12 mouse cellular contexts compared by ENCODE assay signal in the genomic region with DNA sequence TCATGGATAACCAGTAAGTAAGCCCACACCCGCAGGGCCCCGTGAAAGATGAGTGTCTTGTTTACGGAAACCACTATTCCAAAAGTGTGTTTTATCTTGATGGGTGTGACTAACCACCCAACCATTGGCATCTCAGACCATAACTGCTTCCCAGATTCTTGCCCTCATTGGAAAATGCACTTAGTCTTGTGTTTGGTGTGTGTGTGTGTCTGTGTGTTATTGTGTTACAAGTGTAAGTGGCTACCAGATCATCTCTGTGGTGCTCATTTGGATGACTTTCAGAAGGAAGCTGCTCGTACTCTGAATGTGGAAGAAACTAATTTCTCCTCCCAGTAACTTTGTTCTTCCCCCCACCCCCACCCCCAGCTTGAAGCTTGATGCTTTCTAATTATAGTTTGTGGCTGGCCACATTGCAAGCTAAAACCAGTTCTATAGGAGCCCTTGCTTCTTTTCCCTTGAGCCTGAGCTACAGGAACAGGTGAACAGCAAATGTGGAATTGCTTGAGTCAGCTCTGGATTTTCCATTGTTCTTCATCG. TPM values are rescaled to one million over a fixed set of nuclear protein-coding genes. Genes with fewer than 3 reads are reported as not detected.
DNase-seq lines count a peak whose midpoint lies in the region; ATAC-seq and TF ChIP-seq lines count a peak whose summit lies in the region.
"Had no signal": no experiment of that assay in that cellular context is flagged by ENCODE, and none has a peak within 500 bp of the region (broad histone marks: within the 10 kb centered on the region; RNA-seq: fewer than 3 reads in every experiment).

No protein-coding gene starts in this region.

- H3K27ac ChIP-seq in heart, embryonic 10.5 days, result peak overlapping the region; percentile 83
- H3K27ac ChIP-seq in MEL (ENCODE audit: control insufficient read depth, low read depth, low read length), result no peak overlapping the region
- H3K27ac ChIP-seq in heart, embryonic 16.5 days (ENCODE audit: low read length), result peak overlapping the region; percentile 82
- peak overlapping the region; percentile 46 for H3K27ac ChIP-seq in macrophage
- H3K27ac ChIP-seq: hindbrain, embryonic 15.5 days; lung, embryonic 15.5 days had no signal

- no peak for TF ChIP-seq RAD21 in MEL (IDR thresholded peaks at IDR 0.05; ENCODE audit: low read depth, low read length)

- TF ChIP-seq EP300 in MEL (IDR thresholded peaks at IDR 0.05; ENCODE audit: low read depth in 1 of 2, low read length in 2 of 2), result no peak

- no peak overlapping the region for H3K9ac ChIP-seq in MEL (ENCODE audit: control insufficient read depth, low read depth, low read length, poor library complexity, severe bottlenecking)
- 0 out of 2 replicates have a peak overlapping the region, but pooled peaks have one; percentile 14 for H3K9ac ChIP-seq in heart, embryonic 16.5 days (ENCODE audit: low read length)
- H3K9ac ChIP-seq: hindbrain, embryonic 15.5 days; lung, embryonic 15.5 days had no signal

- DNase-seq in heart, embryonic 10.5 days (ENCODE audit: low spot score), result peak; percentile 73
- no peak for DNase-seq in heart, postnatal 4 days
- no peak for DNase-seq in MEL (ENCODE audit: low read depth, low spot score)
- DNase-seq in layer of hippocampus, adult 9-11 months, result no peak
- DNase-seq in right cerebral cortex, adult 18-20 months, result no peak
- DNase-seq in testis, postnatal 14 days (ENCODE audit: low spot score), result no peak
- DNase-seq: adrenal gland, adult 8-10 months; cerebellum, adult 9-10 months had no signal

- H3K4me1 ChIP-seq in heart, embryonic 10.5 days, result peaks cover 47% of the 10 kb centered on the region
- H3K4me1 ChIP-seq in MEL (ENCODE audit: control insufficient read depth in 1 of 2, insufficient read depth in 2 of 2, low read length in 2 of 2), result peaks cover 14 to 25% of the 10 kb centered on the region in 2 experiments
- H3K4me1 ChIP-seq in heart, embryonic 16.5 days (ENCODE audit: control insufficient read depth, insufficient read depth, low read length), result peaks cover 48% of the 10 kb centered on the region

- H3K9me3 ChIP-seq in heart, embryonic 10.5 days, result no peaks in the 10 kb centered on the region
- no peaks in the 10 kb centered on the region for H3K9me3 ChIP-seq in MEL (replicated peaks; ENCODE audit: insufficient read depth, low read length)
- no peaks in the 10 kb centered on the region for H3K9me3 ChIP-seq in heart, embryonic 16.5 days (replicated peaks; ENCODE audit: control insufficient read depth, low read length)
- H3K9me3 ChIP-seq: hindbrain, embryonic 15.5 days; lung, embryonic 15.5 days had no signal

- H3K4me3 ChIP-seq in heart, embryonic 10.5 days, result peak overlapping the region; percentile 13; the same call in 1 of the 2 replicates
- H3K4me3 ChIP-seq in MEL (ENCODE audit: control insufficient read depth in 1 of 2, insufficient read depth in 1 of 2, low read depth in 2 of 2, low read length in 2 of 2) (no peak overlapping the region), macrophage (ENCODE audit: inconsistent target) (no peak overlapping the region)
- H3K4me3 ChIP-seq in heart, embryonic 16.5 days (ENCODE audit: low read length), result no peak overlapping the region
- H3K4me3 ChIP-seq: hindbrain, embryonic 15.5 days; lung, embryonic 15.5 days had no signal

- no peaks in the 10 kb centered on the region for H3K27me3 ChIP-seq in heart, embryonic 10.5 days (ENCODE audit: insufficient read depth, poor library complexity, severe bottlenecking)
- no peaks in the 10 kb centered on the region for H3K27me3 ChIP-seq in MEL (ENCODE audit: control insufficient read depth in 1 of 2, insufficient read depth in 2 of 2, low read length in 2 of 2)
- H3K27me3 ChIP-seq in heart, embryonic 16.5 days (ENCODE audit: control insufficient read depth, insufficient read depth, low read length), result no peaks in the 10 kb centered on the region
- H3K27me3 ChIP-seq: hindbrain, embryonic 15.5 days; lung, embryonic 15.5 days had no signal

- WGBS in heart, embryonic 10.5 days, result 48% methylated on average over 5 of the region's 5 CpGs
- 31% methylated on average over 5 of the region's 5 CpGs for WGBS in heart, embryonic 16.5 days
- 14% methylated on average over 5 of the region's 5 CpGs for WGBS in macrophage (ENCODE audit: missing documents)

- peaks cover 19% of the 10 kb centered on the region for H3K79me2 ChIP-seq in MEL (ENCODE audit: control insufficient read depth, insufficient read depth, low read length, poor library complexity)
- peaks cover 95% of the 10 kb centered on the region for H3K79me2 ChIP-seq in macrophage (ENCODE audit: inconsistent target)

- H3K36me3 ChIP-seq in heart, embryonic 10.5 days, result peaks cover 9% of the 10 kb centered on the region
- H3K36me3 ChIP-seq in MEL (ENCODE audit: control insufficient read depth in 1 of 2, insufficient read depth in 2 of 2, low read length in 2 of 2) (peaks cover 13 to 19% of the 10 kb centered on the region in 2 experiments), macrophage (ENCODE audit: inconsistent target) (peaks cover 10% of the 10 kb centered on the region; the same call in 1 of the 2 replicates)
- peaks cover 3% of the 10 kb centered on the region; the same call in 1 of the 2 replicates for H3K36me3 ChIP-seq in heart, embryonic 16.5 days (ENCODE audit: control insufficient read depth, insufficient read depth)
- H3K36me3 ChIP-seq: lung, embryonic 15.5 days had no signal

- no peak for TF ChIP-seq CTCF in MEL (IDR thresholded peaks at IDR 0.05 in 2 of 3, conservative IDR thresholded peaks at IDR 0.05 in 1 of 3; ENCODE audit: control insufficient read depth in 1 of 3, insufficient read depth in 1 of 3, low read depth in 2 of 3, low read length in 3 of 3, poor library complexity in 1 of 3, severe bottlenecking in 1 of 3)

- 0 out of 2 replicates have a peak, but pooled peaks have one; percentile 25 for ATAC-seq in heart, embryonic 16.5 days (replicated peaks; ENCODE audit: extremely low read depth, insufficient read depth, low FRiP score)

- H3K4me2 ChIP-seq in heart, embryonic 16.5 days (ENCODE audit: low read depth, low read length), result peak overlapping the region; percentile 52
- H3K4me2 ChIP-seq: hindbrain, embryonic 15.5 days; lung, embryonic 15.5 days had no signal

- no peak for TF ChIP-seq POLR2A in MEL (IDR thresholded peaks at IDR 0.05; ENCODE audit: control insufficient read depth in 1 of 2, insufficient read depth in 1 of 2, low read depth in 1 of 2, low read length in 2 of 2, poor library complexity in 1 of 2)

TF ChIP-seq in MEL, 35 proteins besides CTCF, POLR2A, EP300 and RAD21 (continues in another document):
- TF ChIP-seq MYC (IDR thresholded peaks at IDR 0.05; ENCODE audit: low read depth, low read length), result no peak

RNA-seq across cellular contexts. Expression of gene Arl6ip5, which starts 12.5 kb away (rescaled TPM):
- polyA plus RNA-seq in heart, embryonic 10.5 days (2016; fragmentation: Nextera tagmentation; extraction: Ambion mirVana), result 54.5 and 87.5 TPM in 2 replicates
- total RNA-seq in heart, postnatal 4 days (2021), result 10 to 100 TPM; 94.2 to 95.1 TPM
- total RNA-seq in MEL (2012; rRNA removed), result 38.2 and 39.4 TPM in 2 replicates
- 100 to 1,000 TPM in 1 of 2 experiments, not detected in 1; 113 TPM for polyA plus RNA-seq in MEL (2012; ENCODE audit: insufficient read depth in 1 of 2, insufficient read length in 2 of 2, low read depth in 1 of 2, low replicate concordance in 2 of 2, missing spikeins in 1 of 2)
- 99.6 and 107 TPM in 2 replicates for polyA plus RNA-seq in heart, embryonic 16.5 days (2015; fragmentation: Nextera tagmentation; extraction: Ambion mirVana)
- 10 to 100 TPM in 23 of 26 experiments, 1 to 10 TPM in 3; 6.7 to 35.7 (median 17.8) TPM for total RNA-seq in macrophage (2018; cell fraction: chromatin; rRNA removed)
- 100 to 1,000 TPM; 154 to 210 (median 178) TPM for total RNA-seq in macrophage (2018; cell fraction: cytosol; rRNA removed)
- 100 to 1,000 TPM in 1 of 26 experiments, 10 to 100 TPM in 25; 42.7 to 120 (median 70.6) TPM for total RNA-seq in macrophage (2018; cell fraction: nucleus; rRNA removed)
- 170 to 235 TPM (median 193 TPM) in 3 replicates for polyA plus RNA-seq in macrophage (2018)

RNA-seq across cellular contexts. Expression of gene Uba3, which starts 17.6 kb away (rescaled TPM):
- 88.8 and 90.6 TPM in 2 replicates for polyA plus RNA-seq in heart, embryonic 10.5 days (2016; fragmentation: Nextera tagmentation; extraction: Ambion mirVana)
- total RNA-seq in heart, postnatal 4 days (2021), result 10 to 100 TPM; 80.9 to 86.9 TPM
- 37.1 and 43.8 TPM in 2 replicates for total RNA-seq in MEL (2012; rRNA removed)
- polyA plus RNA-seq in MEL (2012; ENCODE audit: insufficient read depth in 1 of 2, insufficient read length in 2 of 2, low read depth in 1 of 2, low replicate concordance in 2 of 2, missing spikeins in 1 of 2) (10 to 100 TPM in 1 of 2 experiments, not detected in 1; 38.1 TPM), macrophage (2018) (40.7 to 57.8 TPM (median 56.6 TPM) in 3 replicates)
- 63.3 and 71.1 TPM in 2 replicates for polyA plus RNA-seq in heart, embryonic 16.5 days (2015; fragmentation: Nextera tagmentation; extraction: Ambion mirVana)
- total RNA-seq in macrophage (2018; cell fraction: chromatin; rRNA removed), result 100 to 1,000 TPM in 13 of 26 experiments, 10 to 100 TPM in 13; 41.1 to 153 (median 102) TPM
- 10 to 100 TPM; 33.3 to 41.9 (median 36.9) TPM for total RNA-seq in macrophage (2018; cell fraction: cytosol; rRNA removed)
- 100 to 1,000 TPM in 2 of 26 experiments, 10 to 100 TPM in 24; 34.7 to 113 (median 66.4) TPM for total RNA-seq in macrophage (2018; cell fraction: nucleus; rRNA removed)

RNA-seq across cellular contexts. Expression of gene Lmod3, which starts 29.6 kb away (rescaled TPM):
- 10.5 and 17.5 TPM in 2 replicates for polyA plus RNA-seq in heart, embryonic 10.5 days (2016; fragmentation: Nextera tagmentation; extraction: Ambion mirVana)
- 10 to 100 TPM; 47.8 to 48.0 TPM for total RNA-seq in heart, postnatal 4 days (2021)
- not detected in 2 replicates for total RNA-seq in MEL (2012; rRNA removed)
- polyA plus RNA-seq in MEL (2012; ENCODE audit: insufficient read depth in 1 of 2, insufficient read length in 2 of 2, low read depth in 1 of 2, low replicate concordance in 2 of 2, missing spikeins in 1 of 2) (not detected), macrophage (2018) (not detected in 3 replicates)
- 21.6 and 27.8 TPM in 2 replicates for polyA plus RNA-seq in heart, embryonic 16.5 days (2015; fragmentation: Nextera tagmentation; extraction: Ambion mirVana)
- under 1 TPM in 3 of 26 experiments, not detected in 23; 0.33 to 0.63 (median 0.37) TPM for total RNA-seq in macrophage (2018; cell fraction: chromatin; rRNA removed)
- under 1 TPM in 2 of 26 experiments, not detected in 24; 0.05 TPM for total RNA-seq in macrophage (2018; cell fraction: cytosol; rRNA removed)
- total RNA-seq in macrophage (2018; cell fraction: nucleus; rRNA removed), result under 1 TPM in 2 of 26 experiments, not detected in 24; 0.23 to 0.99 TPM
- polyA plus RNA-seq: hindbrain, embryonic 15.5 days had no signal

RNA-seq across cellular contexts. Expression of gene Tmf1, which starts 44.1 kb away (rescaled TPM):
- polyA plus RNA-seq in heart, embryonic 10.5 days (2016; fragmentation: Nextera tagmentation; extraction: Ambion mirVana), result 23.8 and 24.0 TPM in 2 replicates
- total RNA-seq in heart, postnatal 4 days (2021), result 10 to 100 TPM; 34.1 to 35.3 TPM
- total RNA-seq in MEL (2012; rRNA removed), result 19.2 and 21.9 TPM in 2 replicates
- polyA plus RNA-seq in MEL (2012; ENCODE audit: insufficient read depth in 1 of 2, insufficient read length in 2 of 2, low read depth in 1 of 2, low replicate concordance in 2 of 2, missing spikeins in 1 of 2), result 10 to 100 TPM in 1 of 2 experiments, not detected in 1; 13.5 TPM
- 19.6 and 24.2 TPM in 2 replicates for polyA plus RNA-seq in heart, embryonic 16.5 days (2015; fragmentation: Nextera tagmentation; extraction: Ambion mirVana)
- 10 to 100 TPM; 42.4 to 92.0 (median 68.5) TPM for total RNA-seq in macrophage (2018; cell fraction: chromatin; rRNA removed)
- total RNA-seq in macrophage (2018; cell fraction: cytosol; rRNA removed), result 10 to 100 TPM; 36.6 to 66.2 (median 47.8) TPM
- total RNA-seq in macrophage (2018; cell fraction: nucleus; rRNA removed), result 10 to 100 TPM; 38.4 to 89.1 (median 56.8) TPM
- 19.9 to 24.8 TPM (median 20.9 TPM) in 3 replicates for polyA plus RNA-seq in macrophage (2018)

Comparison
In these comparisons a context has a peak if more than half of its experiments do, and no peak if none do; other contexts are left out.
1. RNA of gene Lmod3, which starts 29.6 kb away (polyA plus RNA-seq): 21.6 to 27.8 TPM in heart, embryonic 16.5 days and 10.5 to 17.5 TPM in heart, embryonic 10.5 days; not detected in MEL and not detected in macrophage; every median in the first group is over 10 times any median in the second.